Mouse (Mus musculus) testis, postnatal 10 days (tissue): ENCODE data around the gene Lmf2.
A peak's percentile ranks its signal among the peaks of the same experiment; 100 is the strongest.

Source experiments
- DNase-seq: peaks from one replicate; pipeline ENCODE4 v3.0.0; 2021; ENCODE audit warnings: low spot score

Gene Lmf2

DNA sequence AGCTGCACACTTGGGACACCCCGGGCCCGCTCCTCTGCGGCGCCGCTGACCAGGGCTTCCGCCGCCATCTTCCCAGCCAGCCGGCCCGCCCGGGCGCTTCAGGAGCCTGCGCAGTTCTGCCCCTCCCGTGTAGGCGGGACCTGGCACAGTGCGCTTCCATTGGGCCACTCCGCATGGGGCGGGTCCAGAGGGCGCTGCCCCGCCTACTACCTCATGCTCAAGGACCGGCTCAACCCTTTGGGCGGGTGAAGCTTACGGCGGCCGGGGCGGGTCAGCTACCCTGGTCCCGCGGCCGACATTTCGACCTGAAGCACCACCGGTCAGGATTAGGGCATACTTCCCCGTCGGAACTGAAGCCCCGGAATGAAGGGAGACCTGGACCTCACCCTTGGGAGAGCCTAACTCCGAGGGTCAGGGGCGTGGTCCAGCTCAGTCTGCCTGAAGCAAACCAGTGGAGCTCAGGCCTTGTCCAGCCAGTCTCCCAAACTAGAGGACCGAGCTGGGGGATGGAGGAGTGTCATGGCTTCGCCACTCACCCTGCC is 40.2 kb downstream of the Lmf2 start, which contains the start of gene Sbf1:
Gene Sbf1 (minus strand): TSS at position 122 of the 542 bp plus-strand sequence.
- peak; percentile 99 for DNase-seq

DNA sequence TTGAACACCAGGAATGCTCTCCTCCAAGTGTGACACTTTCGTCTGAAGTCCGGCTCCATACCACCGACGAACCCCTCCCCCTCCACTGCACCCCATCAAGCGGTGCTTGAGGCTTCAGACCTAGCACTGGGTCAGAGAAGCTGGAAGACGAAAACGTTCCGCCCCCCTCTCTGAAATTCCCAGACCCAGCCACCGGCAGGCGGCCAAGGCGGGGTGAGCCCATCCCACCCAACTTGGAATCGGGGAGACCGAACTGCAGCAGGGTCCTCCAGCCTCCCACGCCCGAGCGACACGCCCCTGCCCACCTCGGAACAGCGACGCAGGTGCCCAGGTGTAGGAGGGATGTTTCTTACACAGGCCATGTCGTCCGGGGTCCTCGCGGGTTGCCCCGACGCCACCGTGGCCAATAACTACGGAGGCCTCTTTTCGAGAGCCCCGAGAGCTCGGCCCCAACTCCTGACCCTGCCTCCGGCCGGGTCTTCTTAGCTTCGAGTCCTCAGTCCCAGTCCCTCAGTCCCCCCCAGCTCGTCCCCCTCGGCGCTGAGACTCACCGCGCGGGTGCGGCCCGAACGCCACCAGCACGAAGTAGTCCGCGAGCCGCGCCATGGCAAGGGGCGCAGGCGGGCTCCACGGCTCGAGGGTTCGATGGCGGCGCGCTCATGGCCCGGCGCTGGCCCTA is 40.8 kb downstream of the Lmf2 start:
- DNase-seq = peak; percentile 70

DNA sequence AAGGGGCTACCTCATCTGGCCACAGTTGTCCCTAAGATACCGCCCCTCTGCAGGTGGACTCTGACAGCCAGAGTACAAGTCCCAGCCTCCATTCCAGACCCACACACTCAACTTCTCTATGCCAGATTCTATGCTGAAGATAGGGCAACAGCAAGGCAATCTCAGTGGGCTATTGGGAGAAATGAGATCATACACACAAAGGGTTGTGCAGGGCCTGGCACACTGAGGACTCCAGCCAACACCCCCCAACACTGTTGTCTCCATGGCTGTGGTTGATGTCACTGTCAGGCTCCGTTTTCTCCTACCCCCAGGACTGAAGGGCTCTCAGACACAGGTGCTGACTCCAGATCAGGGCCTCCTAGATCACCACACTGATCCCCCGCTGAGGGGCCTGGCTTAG is 41.4 kb downstream of the Lmf2 start:
- DNase-seq = no peak

DNA sequence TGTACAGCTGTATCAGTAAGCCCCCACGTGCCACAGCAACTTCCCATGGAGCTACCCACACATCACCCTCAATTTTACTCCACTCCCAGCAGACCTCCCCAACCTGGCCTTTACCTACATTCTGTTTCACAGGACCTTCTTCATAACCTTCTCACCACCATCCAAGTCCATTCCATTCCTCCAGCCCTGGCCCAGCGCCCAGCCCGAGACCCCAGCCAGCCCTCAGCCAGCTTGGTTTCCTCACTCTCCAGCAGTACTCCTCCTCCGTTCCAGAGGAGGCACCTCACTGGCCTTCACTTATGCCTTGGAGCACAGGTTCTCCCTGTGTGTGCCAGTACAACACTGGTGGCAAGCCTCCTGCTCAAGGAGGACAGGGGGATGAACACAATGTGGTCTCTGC is 42.1 kb downstream of the Lmf2 start:
- DNase-seq = no peak

DNA sequence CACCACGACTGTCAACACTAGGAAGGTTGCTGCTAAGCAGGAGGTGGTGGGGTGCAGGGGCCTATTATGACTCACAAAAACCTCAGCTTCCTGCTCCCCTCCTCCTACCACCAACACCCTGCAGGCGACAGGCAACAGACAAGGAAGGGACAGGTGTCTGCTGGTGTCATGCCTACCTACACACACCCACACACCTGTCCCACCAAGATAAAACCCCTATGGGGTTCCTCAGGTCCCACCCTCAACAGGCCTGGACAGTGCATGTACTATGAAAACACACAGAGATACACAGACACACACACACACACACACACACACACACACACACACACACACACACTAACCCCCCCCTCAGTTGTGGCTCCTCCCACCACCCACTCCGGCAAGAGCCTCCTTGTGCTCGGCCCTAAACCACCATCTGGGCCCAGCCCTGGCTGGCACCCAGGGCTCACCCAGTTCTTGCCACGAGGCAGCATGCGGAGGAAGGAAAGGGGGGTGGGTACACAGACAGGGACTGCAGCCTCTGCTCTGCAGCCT is 45.4 kb downstream of the Lmf2 start:
- DNase-seq = no peak

DNA sequence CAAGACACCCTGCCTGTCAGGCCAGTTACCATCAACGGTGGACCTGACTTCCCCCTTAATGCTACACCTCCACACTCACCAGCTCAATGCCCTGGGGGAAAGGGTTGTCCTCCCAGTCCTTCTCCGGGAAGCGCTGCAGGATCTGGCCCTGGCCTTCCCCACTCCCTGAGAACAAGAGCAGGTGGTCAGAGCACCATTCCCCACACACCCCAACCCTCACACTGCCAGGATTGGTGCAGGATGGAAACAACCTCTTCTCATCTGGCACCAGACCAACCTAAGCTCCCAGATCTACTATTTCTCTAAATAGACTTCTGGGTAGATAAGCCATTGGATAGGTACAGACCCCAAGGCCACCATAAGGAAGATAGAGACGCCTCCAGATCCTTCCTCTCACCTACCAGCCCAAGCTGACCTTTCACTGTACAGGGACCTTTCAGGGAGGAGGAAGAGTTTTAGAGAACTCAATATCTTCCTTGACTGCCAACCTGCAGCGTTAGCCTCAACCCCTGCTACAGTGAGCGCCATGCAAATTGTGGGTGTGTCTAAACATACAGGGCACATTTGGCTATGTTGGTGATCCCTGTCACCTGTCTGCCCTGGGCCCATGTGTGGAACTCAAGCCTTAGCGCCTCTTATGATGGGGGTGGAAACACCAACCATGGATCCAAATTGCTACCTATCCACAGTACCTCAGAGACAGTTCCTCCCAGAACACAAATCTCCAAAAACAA is 46.9 kb downstream of the Lmf2 start:
- no peak for DNase-seq

DNA sequence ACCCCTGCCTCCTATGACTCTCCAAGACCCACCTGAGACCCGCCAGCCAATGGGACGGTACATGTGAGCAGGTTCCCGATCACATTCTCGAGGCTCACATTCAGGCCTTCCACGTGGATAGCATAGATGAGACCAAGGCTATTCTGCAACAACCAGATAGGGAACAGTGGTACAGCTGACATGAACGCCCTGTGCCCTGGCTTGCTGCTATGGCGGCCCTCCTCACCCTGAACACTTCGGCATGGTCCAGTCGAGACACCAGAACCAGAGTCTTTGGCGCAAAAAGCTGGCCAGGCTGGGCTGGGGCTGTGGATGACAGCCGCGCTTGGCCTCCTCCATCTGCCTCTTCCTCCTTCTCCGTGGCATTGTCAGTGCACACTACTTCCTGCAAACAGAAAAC is 48.0 kb downstream of the Lmf2 start:
- DNase-seq = no peak

DNA sequence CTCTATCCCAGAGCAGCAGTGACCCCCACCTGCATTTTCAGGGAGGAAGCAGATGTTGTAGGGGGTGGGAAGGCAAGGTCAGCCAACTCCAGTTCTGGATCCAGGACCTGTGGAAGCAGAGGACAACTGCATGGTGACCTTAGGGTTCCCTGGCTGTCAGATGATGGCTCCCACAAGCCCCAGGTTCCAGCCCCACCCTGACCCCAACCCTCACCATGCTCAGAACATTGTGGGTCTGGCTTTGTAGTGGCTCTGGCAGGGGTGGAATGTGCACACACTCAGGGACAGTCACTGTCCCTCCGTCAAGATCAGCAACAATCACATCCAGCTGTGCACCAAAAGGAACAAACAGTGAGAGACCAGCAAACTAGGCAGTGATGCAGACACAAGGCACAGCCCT is 49.5 kb downstream of the Lmf2 start:
- DNase-seq = no peak
